Mouse (Mus musculus) spleen, postnatal 10 days (tissue): ENCODE measurements around the gene Sh3bp5.

Experiments used
- DNase-seq, 2 experiments: peaks; one replicate each; pipeline ENCODE4 v3.0.0; 2021 to 2022; ENCODE audit warnings: low spot score in 2 of 2

Sh3bp5 gene

GRCm38 (mm10) chr14:31408666-31409065, 27.2 kb downstream of the Sh3bp5 start:
- DNase-seq = no peak

GRCm38 (mm10) chr14:31407911-31408604, 27.8 kb downstream of the Sh3bp5 start:
- no peak for DNase-seq

- no peak for DNase-seq
Measured at GRCm38 (mm10) chr14:31407208-31407607, 28.7 kb downstream of the Sh3bp5 start.

GRCm38 (mm10) chr14:31406154-31406810, 29.6 kb downstream of the Sh3bp5 start:
- DNase-seq = no peak

- no peak for DNase-seq
Measured at GRCm38 (mm10) chr14:31405652-31406051, 30.2 kb downstream of the Sh3bp5 start.

- DNase-seq = no peak
Measured at GRCm38 (mm10) chr14:31404663-31405062, 31.2 kb downstream of the Sh3bp5 start.

GRCm38 (mm10) chr14:31403995-31404394, 31.9 kb downstream of the Sh3bp5 start:
- no peak for DNase-seq

- no peak for DNase-seq
Measured at GRCm38 (mm10) chr14:31403556-31403955, 32.3 kb downstream of the Sh3bp5 start.

GRCm38 (mm10) chr14:31402693-31403092, 33.2 kb downstream of the Sh3bp5 start:
- no peak for DNase-seq

- peak in 1 of 2 experiments; percentile 10 for DNase-seq
Measured at GRCm38 (mm10) chr14:31401918-31402427, 33.9 kb downstream of the Sh3bp5 start.

- DNase-seq = no peak
Measured at GRCm38 (mm10) chr14:31400896-31401295, 35.0 kb downstream of the Sh3bp5 start.

GRCm38 (mm10) chr14:31400246-31400645, 35.6 kb downstream of the Sh3bp5 start:
- DNase-seq = no peak

GRCm38 (mm10) chr14:31399271-31399670, 36.6 kb downstream of the Sh3bp5 start:
- DNase-seq = no peak

GRCm38 (mm10) chr14:31398819-31399218, 37.1 kb downstream of the Sh3bp5 start:
- no peak for DNase-seq

- DNase-seq = no peak
Measured at GRCm38 (mm10) chr14:31397791-31398595, 37.9 kb downstream of the Sh3bp5 start.

- DNase-seq = no peak
Measured at GRCm38 (mm10) chr14:31397353-31397752, 38.5 kb downstream of the Sh3bp5 start.

GRCm38 (mm10) chr14:31396428-31396827, 39.5 kb downstream of the Sh3bp5 start:
- no peak for DNase-seq

GRCm38 (mm10) chr14:31395629-31396199, 40.2 kb downstream of the Sh3bp5 start:
- no peak for DNase-seq

GRCm38 (mm10) chr14:31394822-31395532, 40.9 kb downstream of the Sh3bp5 start:
- no peak for DNase-seq

GRCm38 (mm10) chr14:31393936-31394630, 41.8 kb downstream of the Sh3bp5 start:
- DNase-seq = no peak

GRCm38 (mm10) chr14:31393546-31393890, 42.4 kb downstream of the Sh3bp5 start:
- DNase-seq = no peak
